Mouse (Mus musculus) c-Kit-negative CD71-positive TER-119-positive erythroid progenitor cells, embryonic 14.5 days (primary cell): ENCODE results near the gene Ms4a2.
A peak's percentile ranks its signal among the peaks of the same experiment; 100 is the strongest.

Experiments
- DNase-seq: peaks from one replicate; pipeline ENCODE4 v3.0.0-alpha.2; 2013; ENCODE audit warnings: low read depth, low spot score

Gene Ms4a2

DNA sequence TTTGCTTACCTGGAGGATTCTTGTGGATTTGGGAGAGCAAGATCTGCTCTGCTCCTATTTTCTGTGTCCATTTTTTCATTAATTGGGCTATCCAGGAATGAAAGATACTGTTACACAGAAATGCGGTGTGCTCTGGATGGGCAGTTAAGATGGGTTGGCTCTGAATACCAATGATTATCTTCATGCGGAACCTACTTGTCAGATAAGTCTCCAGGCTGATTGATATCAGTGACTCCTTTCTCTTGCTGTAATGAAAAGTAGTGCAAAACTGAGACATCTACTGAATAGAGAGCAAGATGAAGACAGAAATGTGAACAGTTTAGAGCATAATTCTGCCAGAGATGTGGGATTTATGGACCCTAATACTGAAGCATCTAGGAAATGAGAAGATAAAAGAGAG, at the start of gene Ms4a2:
TSS of gene Ms4a2 (minus strand) at position 169 of the 400 bp plus-strand sequence.
- DNase-seq: no peak

DNA sequence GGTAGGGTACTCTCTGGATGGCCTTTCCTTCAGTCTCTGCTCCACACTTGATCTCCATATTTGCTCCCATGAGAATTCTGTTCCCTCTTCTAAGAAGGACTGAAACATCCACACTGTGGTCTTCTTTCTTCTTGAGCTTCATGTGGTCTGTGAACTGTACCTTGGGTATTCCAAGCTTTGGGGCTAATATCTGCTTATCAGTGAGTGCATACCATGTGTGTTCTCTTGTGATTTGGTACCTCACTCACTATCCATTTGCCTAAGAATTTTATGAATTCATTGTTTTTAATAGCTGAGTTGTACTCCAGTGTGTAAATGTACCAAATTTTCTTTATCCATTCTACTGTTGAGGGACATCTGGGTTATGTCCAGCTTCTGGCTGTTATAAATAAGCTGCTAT, 38.0 kb upstream of the Ms4a2 start:
- no peak for DNase-seq

DNA sequence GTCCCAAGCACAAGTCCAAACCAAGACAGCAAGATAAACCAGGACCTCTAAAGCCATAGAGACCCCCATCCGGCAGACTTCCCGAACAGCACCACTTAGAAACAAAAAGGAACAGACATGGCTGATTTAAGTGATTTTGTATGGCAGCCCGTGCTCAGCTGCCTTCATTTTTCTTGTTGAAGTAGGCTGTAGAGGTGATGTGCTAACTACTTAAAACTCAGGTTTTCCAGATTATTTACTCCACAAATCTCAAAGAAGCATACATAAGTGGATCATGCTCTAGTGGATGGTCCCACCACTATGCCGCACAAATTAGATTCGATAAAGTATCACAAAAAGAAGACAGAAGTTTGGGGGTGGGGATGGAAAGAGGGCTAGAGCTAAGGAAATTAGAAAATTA, 36.9 kb upstream of the Ms4a2 start, which contains the start of gene Oosp2:
TSS of gene Oosp2 (minus strand) at position 101 of the 400 bp plus-strand sequence.
- no peak for DNase-seq

DNA sequence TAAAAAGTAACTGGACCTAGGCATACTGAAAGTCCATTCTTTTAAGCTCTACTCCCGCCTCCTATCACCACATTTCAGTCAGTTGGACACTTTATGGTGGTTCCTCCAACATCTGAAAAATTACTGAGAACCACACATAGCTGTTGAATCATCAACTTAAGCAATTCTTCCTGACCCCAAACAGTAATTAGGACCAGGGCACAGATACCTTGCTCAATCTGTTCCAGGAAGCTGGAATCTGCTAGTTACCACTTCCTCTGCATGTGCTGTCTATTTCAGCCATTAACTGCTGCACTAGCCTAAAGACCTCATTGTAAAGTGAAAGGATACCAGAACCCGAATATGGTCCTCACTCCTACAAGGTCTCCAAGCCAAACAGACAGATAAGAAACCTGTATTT, 35.6 kb upstream of the Ms4a2 start:
- no peak for DNase-seq

DNA sequence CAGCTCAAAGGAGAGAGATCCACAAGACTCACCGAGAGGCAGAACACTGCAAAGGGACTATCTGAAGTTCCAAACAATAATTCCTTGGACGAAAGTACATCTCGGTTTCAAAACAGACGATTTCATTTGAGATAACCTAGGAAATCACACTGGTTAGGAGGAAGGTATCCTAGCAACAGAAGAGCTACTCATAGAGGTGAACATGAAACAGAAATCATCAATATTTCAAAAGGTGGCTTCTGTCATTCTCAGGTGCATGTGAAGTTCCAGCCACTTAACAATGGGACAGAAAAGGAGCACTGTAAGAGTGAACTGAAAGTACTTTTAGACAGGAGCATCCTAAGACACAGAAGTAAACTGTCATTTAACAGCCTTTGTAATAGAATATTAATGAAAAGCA, 26.0 kb upstream of the Ms4a2 start:
- no peak for DNase-seq

DNA sequence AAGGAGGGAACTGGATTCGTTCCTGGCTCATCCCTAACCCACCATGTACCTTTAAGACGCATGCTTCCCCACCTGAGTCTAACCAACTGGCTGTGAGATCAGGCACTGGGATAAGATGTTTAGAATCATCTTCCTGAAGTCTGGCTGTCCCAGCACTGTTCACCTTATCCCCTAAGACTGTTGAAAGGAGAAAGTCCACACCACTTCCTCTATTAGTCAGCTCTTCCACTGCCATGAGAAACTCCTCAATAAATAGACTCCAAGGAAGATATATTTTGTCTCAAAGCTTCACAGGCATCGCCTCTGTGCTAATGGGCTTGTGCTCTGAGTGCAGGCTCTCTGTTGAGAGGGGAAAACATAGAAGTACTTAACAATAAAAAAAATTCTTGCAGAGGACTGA, 22.6 kb upstream of the Ms4a2 start:
- no peak for DNase-seq

DNA sequence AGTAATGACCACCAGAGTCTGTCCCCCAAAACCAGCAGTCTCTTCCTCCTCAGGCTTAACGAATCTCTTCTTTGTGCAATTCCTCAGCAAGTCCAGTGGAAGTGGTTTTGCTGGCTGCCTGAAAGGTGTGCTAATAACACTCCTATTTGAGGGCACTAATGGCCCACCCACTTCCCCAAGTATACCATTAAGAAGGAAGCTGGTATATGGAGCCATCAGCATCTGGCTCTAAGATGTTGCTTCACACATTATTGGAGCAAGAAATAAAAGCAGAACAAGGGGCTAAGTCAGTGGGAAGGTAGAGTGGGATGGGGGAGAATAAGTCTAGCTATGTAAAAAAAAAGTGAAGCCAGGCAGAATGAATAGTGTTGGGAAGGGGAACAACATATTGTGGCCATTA, 17.2 kb upstream of the Ms4a2 start, which contains the start of gene Ms4a3:
TSS of gene Ms4a3 (minus strand) at position 120 of the 400 bp plus-strand sequence.
- no peak for DNase-seq

DNA sequence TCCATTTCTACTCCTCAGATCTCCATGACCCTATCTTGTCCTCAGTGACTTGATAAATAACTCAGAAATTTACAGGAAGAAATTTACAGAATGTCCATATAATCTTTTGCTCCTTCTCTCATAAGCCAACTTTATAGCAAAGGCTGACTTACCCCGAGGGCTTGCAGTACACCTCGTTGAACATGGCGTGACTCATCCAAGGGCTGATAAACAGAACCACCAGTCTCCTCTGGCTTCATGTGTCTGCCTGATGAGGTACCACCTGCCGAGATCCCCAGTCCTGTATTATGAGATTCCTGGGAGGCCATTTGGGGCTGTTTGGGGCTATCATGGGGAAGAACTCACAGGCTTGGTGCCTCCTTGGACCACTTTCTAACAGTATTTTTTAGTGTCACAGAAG, 15.5 kb upstream of the Ms4a2 start:
- no peak for DNase-seq

DNA sequence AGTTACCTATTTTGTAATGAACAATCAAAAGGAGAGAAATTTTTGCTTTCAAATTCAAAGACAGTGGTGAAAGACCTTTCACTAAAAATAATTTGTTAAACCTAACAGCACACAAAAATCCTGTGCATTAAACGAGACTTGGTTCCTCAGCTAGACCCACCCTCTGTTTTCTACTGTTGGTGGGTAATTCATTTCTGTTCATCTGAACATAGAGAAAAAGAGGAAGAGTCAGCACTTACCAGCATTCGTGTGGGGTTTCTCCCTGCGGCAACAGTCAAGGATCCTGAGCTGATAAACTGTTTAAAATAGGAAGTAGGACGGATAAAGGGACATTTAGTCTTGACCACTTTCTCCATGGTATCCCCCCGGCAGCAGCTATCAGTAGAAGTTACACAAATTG, 12.1 kb upstream of the Ms4a2 start:
- DNase-seq: no peak

DNA sequence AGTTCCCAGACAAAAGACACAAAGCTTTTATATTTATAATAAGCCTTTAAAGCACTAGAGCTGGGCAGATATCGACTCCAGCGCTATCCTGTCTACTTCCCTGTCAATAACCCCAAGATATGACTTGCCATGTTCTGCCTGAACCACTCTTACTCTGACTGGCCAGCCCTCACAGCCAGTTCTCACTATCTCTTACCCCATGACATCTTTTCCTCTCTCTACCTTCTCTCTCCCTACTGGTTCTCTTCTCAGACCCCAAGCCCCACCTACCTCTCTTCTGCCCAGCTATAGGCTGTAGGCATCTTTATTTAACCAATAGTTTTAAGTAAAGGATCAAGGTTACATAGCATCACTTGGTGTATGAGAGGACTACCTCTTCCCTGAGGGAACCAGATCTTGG, 10.8 kb upstream of the Ms4a2 start:
- DNase-seq: no peak

DNA sequence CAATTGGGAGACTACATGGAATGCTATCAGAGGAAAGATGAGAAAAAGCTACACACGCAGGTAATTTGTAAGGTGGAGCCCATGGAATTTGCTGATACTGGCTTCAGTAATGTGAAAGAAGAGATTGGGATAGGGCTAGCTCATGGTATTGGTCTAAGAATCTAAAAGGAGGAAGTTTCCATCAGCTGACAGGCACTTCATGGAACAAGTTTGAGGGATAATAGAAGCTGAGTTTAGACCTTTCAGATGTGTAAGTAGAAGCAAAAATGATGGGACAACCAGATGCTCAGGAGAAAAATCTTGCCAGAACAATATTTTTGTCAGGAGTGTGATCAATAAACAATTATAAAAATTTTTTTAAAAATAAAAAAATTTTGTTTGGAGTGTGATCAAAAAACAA, 10.2 kb upstream of the Ms4a2 start:
- DNase-seq: no peak

DNA sequence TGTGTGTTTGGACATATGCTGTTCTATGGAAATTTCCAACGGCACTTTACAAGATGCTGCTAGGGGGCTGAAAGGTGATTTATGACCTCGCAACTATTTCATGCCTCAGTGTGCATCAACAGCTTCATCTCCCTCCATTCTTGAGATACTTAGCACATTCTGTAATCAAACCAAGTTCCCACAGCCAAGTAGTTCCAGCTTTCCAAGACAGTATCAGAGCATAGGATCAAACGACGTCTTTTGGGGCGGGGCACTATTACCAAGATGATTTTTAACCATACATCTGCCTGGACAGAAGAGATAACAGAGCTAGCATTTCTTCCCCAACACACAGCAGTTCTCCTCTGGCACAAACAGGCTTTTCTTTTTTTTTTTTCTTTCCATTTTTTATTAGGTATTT, 1.7 kb upstream of the Ms4a2 start:
- DNase-seq: peak; percentile 5

DNA sequence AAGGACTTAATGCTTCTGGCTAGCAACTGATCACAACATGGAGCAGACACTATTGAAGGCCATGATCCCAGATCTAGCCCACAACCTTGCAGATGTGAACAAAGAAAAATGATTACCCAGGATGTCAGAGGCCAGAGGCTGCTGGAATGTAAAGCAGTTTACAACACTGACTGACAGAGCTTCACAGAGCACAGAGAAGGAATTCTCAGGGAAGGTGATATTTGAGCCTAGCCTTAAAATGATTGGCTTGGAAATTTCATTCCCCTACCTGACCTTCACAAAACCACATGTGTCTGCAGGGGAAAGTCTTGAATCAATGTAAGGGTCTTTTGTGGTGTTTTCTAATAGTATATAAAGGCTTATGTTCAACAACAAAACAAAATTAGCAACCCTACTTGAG, 1.3 kb upstream of the Ms4a2 start:
- no peak for DNase-seq

DNA sequence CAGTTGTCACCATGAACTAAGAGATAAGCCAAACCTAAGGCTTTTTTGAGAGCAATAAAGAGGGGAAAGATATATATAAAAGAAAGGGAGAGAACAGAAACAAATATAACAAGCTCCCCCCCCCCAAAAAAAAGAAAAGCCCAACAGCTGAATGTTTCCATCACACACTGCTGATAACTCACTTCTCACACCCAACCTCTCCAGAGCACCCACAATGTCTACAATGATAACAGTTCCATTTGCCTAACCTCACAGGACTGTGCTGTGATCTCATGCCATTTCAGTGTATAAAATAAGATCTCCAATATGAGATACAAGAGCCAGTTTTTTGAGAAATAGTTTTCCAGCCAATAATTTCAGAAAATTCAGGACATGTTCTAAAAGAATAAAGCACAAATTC, 5.5 kb downstream of the Ms4a2 start:
- no peak for DNase-seq

DNA sequence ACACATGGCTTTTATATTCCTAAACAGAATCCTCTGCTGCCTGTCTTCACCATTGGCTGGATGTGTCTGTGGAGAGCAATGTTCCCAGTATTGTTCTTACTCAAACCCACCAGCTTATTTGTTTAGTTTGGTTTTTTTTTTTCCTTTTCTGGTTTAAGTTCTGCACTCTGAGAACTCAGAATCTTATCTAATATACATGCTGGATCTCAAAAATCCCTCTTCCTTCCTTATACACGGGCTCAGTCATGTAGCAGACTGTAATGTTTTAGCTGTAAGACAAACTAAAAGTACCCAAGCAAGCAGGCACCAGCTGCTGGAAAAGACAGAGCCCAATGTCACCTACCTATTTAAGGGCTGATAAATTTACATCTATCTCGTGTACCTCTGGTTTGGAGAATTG, 8.7 kb downstream of the Ms4a2 start:
- no peak for DNase-seq

DNA sequence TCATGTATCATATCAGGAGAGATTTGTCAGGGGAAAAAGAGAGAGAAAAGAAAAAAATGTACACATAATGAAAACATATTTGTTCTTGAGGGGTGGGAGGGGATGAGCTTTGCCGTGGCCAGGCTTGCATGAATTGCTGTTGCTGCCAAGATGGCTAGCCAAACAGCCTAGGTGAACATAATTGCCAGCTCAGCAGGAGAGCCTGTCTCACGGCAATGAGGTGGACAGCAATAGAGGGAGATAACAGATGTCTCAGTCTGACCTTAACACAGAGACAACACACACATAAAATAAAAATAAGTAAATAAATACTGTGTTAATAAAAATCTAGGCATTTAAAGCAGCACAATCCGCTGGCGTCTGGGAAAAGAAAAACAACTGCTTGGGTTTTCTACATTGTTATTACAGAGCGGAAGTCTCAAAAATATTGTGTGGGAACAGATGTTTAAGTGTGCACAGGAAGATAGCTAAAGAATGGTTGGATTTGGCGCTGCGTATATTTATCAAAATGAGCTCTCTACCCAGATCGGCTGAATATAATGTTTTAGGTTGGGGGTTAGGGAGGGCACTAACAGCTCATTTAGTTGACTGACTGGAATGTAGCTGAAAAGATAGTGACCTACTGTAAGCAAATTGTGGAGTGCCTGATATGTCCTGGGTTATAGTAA, 9.6 kb downstream of the Ms4a2 start:
- no peak for DNase-seq

DNA sequence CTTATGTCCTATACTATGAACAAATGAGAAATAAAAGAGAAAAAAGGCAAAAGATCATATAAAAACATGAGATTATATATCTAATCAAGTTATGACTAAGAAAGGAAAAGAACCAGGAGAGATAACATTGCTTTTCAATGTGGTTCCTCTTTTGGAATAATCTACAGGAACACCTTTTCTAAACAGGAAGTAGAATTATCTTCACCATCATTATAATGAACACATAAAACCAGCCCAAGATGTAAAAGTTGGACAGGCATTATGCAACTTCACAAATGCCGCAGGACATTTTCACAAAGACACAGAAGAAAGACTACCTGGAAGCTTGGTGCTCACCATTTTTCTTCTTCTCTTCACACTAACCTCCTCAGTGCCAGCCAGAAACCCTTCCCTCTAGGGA, 10.4 kb downstream of the Ms4a2 start:
- no peak for DNase-seq

DNA sequence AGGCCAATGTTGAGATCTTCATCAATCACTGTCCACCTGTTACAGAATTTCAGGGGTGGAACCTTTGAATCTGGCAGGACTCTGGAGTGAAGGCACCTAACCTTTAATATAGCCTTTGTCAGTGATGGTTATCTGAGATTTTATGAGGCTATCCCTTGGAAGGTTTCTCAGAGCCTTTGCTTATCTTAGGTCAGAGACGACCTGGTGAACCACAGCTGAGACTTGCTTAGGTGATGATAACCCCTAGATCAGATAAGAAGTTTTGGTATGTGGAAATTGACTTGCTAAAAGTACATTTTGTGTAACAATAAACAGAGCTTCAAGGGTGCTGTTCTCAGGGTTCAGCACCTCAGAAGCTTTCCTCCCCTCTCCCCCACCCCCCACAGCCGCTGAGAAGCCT, 11.2 kb downstream of the Ms4a2 start:
- DNase-seq: no peak

DNA sequence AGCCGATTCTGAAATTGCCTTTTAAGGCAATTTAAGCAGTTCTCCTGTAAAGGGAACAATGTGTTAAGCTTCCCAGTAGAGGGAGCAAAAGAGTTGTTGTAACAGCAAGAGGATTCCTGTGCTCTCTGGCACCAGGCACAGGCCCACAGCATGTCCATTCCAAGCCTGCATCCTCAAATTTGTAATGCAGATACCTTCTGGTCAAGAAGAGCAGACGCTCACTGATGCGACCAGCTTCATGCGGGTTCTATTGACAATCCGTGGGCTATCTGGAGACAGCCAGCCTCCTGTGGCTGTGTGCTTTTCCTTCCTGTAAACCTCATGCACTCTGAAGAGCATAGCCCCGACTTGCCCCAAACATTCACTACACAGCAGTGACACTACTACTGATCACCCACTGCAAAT, 12.0 kb downstream of the Ms4a2 start:
- no peak for DNase-seq

DNA sequence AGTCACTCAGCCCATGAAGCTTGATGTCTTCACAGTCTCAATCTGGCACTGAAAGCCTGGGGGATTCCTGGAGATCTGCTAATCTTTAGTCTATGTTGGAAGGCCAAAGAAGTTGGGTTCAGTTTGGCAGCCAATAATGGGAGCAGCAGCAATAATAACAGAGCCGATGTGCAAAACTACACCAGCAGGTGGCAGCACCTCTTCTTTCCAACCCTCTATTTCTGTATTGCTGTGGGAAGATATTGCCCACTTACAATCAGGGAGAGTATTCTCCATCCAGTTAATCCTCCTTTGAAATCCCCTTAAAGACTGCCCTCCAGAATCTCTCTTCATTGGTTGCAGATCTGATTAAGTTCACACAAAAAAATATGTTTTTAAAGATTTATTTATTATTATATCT, 15.3 kb downstream of the Ms4a2 start:
- peak; percentile 11 for DNase-seq

DNA sequence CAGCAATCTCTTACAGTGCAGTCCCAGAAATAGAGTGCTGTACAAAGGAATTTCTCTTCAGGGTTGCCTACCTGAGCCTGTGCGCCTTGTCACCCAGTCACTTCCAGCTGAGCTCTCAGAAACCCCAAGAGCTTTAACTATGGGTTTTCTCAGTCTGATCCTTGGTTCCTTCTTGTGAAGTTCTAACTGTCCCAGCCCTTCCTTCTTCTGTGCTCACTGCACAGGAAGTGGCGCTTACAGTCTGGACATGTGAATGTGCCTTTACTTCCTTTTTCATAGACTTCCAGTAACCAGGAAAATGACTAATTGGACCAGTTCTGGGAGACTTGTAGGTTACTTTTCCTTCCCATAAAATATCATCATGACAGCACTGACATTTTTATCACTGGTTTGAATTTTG, 18.9 kb downstream of the Ms4a2 start, which contains the start of gene Ms4a6d:
TSS of gene Ms4a6d (minus strand) at position 247 of the 400 bp plus-strand sequence.
- DNase-seq: no peak

DNA sequence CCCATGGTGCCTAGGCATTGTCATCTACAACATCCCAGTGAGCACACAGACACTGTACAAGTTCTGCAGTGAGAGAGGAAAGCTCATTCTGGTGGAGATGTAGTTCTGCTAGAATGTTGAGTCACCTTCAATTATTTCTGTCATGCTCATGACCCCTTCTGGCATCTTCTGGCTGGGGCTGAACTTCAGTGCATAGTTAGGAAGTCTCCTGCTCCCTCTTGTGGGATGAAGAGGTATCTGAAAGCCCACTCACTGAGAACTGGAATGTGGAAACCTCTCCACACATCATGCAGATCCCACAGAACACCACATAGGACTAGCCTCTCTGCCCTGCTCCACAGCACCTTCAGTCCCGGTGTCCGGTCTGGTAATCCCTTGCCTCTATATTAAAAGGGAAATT, 21.5 kb downstream of the Ms4a2 start:
- no peak for DNase-seq

DNA sequence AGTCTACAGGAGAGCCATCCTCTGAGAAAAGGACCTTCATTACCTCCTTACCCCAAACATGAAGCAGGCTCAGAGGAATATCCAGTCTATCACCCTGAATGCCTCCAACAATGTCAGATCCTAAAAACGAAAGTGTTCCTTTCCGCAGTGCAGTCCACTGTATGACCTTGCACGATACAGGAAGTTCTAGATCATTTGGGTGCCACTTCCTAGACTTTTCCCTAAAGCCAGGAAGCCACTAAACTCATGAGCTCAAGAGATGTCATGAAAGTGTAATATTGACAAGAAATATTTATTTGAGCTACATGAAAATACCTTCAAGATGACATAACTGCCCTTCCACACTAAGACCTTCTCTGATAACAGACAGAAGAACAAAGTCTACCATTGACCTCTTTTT, 22.2 kb downstream of the Ms4a2 start:
- no peak for DNase-seq

DNA sequence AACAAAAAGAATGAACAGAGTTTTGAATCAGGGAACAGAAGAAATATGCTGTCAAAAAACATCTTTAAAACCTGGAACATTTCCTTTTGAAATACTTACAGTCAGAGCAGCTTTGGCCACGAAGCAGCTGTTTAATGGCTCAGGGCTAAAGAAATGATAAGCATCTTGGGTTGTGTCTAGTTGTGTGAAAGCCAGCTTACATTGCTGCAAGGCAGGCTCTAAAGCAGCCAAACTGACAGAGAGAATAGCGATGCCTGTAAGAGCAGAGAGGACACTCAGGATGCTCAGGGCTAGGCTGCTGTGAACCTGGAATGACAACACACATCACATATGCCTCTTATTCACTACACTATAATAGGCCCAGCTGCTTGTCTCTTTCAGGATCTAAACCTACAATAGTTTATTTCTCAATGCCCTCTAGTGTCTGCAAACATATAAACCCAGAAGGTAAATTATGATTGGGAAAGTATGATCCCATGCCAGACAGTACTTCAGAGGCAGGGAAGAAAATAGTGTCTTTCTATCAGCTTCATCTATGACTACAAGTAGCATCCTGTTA, 33.5 kb downstream of the Ms4a2 start:
- DNase-seq: no peak
